ENCODE assay signal across 20 mouse cellular contexts in the genomic region with DNA sequence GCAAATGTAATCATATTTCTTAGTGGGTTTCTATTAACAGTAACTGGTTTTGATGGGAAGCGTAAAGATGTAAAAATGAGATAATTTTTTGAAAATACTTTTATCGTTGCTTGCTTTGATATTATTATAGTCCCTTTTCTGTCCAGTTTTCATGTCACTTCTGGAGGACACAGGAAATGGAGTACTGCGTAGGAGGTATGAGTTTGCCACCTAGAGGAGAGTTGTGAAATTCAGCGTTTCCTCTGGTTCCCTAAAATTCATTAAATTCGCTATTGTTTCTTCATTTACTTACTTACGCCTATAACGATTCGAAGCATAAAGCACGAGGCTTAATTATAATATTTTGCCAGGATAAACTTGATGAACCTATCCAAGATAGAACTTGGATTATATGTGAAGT. TPM values are rescaled to one million over a fixed set of nuclear protein-coding genes. Genes with fewer than 3 reads are reported as not detected.
A peak's percentile ranks its signal among the peaks of the same experiment; 100 is the strongest.
DNase-seq lines count a peak whose midpoint lies in the region; ATAC-seq and TF ChIP-seq lines count a peak whose summit lies in the region.
"Had no signal": no experiment of that assay in that cellular context is flagged by ENCODE, and none has a peak within 500 bp of the region (broad histone marks: within the 10 kb centered on the region; RNA-seq: fewer than 3 reads in every experiment).

No protein-coding gene starts in this region.

- TF ChIP-seq EP300 in heart, adult 2 months (IDR thresholded peaks at IDR 0.05; ENCODE audit: insufficient read depth, low read depth, low read length): no peak
- no peak for TF ChIP-seq EP300 in lung, postnatal 0 days (IDR thresholded peaks at IDR 0.05)
- TF ChIP-seq EP300 in stomach, postnatal 0 days (optimal IDR thresholded peaks at IDR 0.05): no peak

- H3K4me3 ChIP-seq in heart, adult 2 months: no peak overlapping the region
- no peak overlapping the region for H3K4me3 ChIP-seq in heart, embryonic 12.5 days
- no peak overlapping the region for H3K4me3 ChIP-seq in lung, postnatal 0 days (ENCODE audit: low read depth, low read length)
- H3K4me3 ChIP-seq in stomach, postnatal 0 days (ENCODE audit: low read depth, low read length): no peak overlapping the region
- H3K4me3 ChIP-seq: embryonic facial prominence, embryonic 12.5 days; liver, embryonic 15.5 days had no signal

- H3K4me1 ChIP-seq in heart, adult 2 months (ENCODE audit: control insufficient read depth, insufficient read depth, low read length): no peaks in the 10 kb centered on the region
- peaks cover under 1% of the 10 kb centered on the region; the same call in 1 of the 2 replicates for H3K4me1 ChIP-seq in heart, embryonic 12.5 days (replicated peaks)
- no peaks in the 10 kb centered on the region for H3K4me1 ChIP-seq in lung, postnatal 0 days (ENCODE audit: insufficient read depth, low read depth, low read length)
- H3K4me1 ChIP-seq in stomach, postnatal 0 days (replicated peaks; ENCODE audit: control insufficient read depth, insufficient read depth): no peaks in the 10 kb centered on the region
- H3K4me1 ChIP-seq: liver, embryonic 15.5 days had no signal

- H3K4me2 ChIP-seq in heart, embryonic 12.5 days: no peak overlapping the region
- no peak overlapping the region for H3K4me2 ChIP-seq in lung, postnatal 0 days (replicated peaks; ENCODE audit: low read depth, low read length)
- H3K4me2 ChIP-seq in stomach, postnatal 0 days (replicated peaks; ENCODE audit: low read depth): no peak overlapping the region
- H3K4me2 ChIP-seq: embryonic facial prominence, embryonic 12.5 days; liver, embryonic 15.5 days had no signal

- H3K27ac ChIP-seq in heart, adult 2 months: no peak overlapping the region
- no peak overlapping the region for H3K27ac ChIP-seq in heart, embryonic 12.5 days (ENCODE audit: poor library complexity, severe bottlenecking)
- H3K27ac ChIP-seq in lung, postnatal 0 days (ENCODE audit: low read length): no peak overlapping the region
- H3K27ac ChIP-seq in stomach, postnatal 0 days (replicated peaks): no peak overlapping the region
- H3K27ac ChIP-seq: embryonic facial prominence, embryonic 12.5 days; liver, embryonic 15.5 days had no signal

- no peak overlapping the region for H3K9ac ChIP-seq in heart, adult 2 months (ENCODE audit: low read depth, low read length)
- H3K9ac ChIP-seq in heart, embryonic 12.5 days: no peak overlapping the region
- no peak overlapping the region for H3K9ac ChIP-seq in lung, postnatal 0 days (replicated peaks; ENCODE audit: low read depth)
- no peak overlapping the region for H3K9ac ChIP-seq in stomach, postnatal 0 days (ENCODE audit: low read length)
- H3K9ac ChIP-seq: embryonic facial prominence, embryonic 12.5 days; liver, embryonic 15.5 days had no signal

- TF ChIP-seq POLR2A in heart, adult 2 months (IDR thresholded peaks at IDR 0.05; ENCODE audit: insufficient read depth, low read depth, low read length): no peak

- H3K79me2 ChIP-seq in heart, adult 2 months (replicated peaks; ENCODE audit: control insufficient read depth, insufficient read depth, low read length): no peaks in the 10 kb centered on the region

- no peaks in the 10 kb centered on the region for H3K36me3 ChIP-seq in heart, adult 2 months (ENCODE audit: control insufficient read depth, insufficient read depth, low read length)
- H3K36me3 ChIP-seq in heart, embryonic 12.5 days: no peaks in the 10 kb centered on the region
- H3K36me3 ChIP-seq in lung, postnatal 0 days (ENCODE audit: insufficient read depth, low read length): no peaks in the 10 kb centered on the region
- H3K36me3 ChIP-seq in stomach, postnatal 0 days (ENCODE audit: control insufficient read depth, insufficient read depth, low read length): no peaks in the 10 kb centered on the region
- H3K36me3 ChIP-seq: embryonic facial prominence, embryonic 12.5 days; liver, embryonic 15.5 days had no signal

- no peaks in the 10 kb centered on the region for H3K27me3 ChIP-seq in heart, adult 2 months (ENCODE audit: control insufficient read depth, insufficient read depth, low read length)
- H3K27me3 ChIP-seq in heart, embryonic 12.5 days (replicated peaks): peaks cover 3% of the 10 kb centered on the region; the same call in 1 of the 2 replicates
- H3K27me3 ChIP-seq in lung, postnatal 0 days (replicated peaks; ENCODE audit: insufficient read depth, low read length): no peaks in the 10 kb centered on the region
- H3K27me3 ChIP-seq in stomach, postnatal 0 days (ENCODE audit: control insufficient read depth, insufficient read depth, low read length): no peaks in the 10 kb centered on the region
- H3K27me3 ChIP-seq: embryonic facial prominence, embryonic 12.5 days; liver, embryonic 15.5 days had no signal

- H3K9me3 ChIP-seq in heart, embryonic 12.5 days (replicated peaks): no peaks in the 10 kb centered on the region
- H3K9me3 ChIP-seq in lung, postnatal 0 days (ENCODE audit: low read length): no peaks in the 10 kb centered on the region
- no peaks in the 10 kb centered on the region for H3K9me3 ChIP-seq in stomach, postnatal 0 days (ENCODE audit: control insufficient read depth, low read length)
- H3K9me3 ChIP-seq: embryonic facial prominence, embryonic 12.5 days; liver, embryonic 15.5 days had no signal

- WGBS in heart, adult 2 months: 30% methylated on average over 9 of the region's 9 CpGs
- 43% methylated on average over 9 of the region's 9 CpGs for WGBS in heart, embryonic 12.5 days
- 40% methylated on average over 9 of the region's 9 CpGs for WGBS in lung, postnatal 0 days
- WGBS in stomach, postnatal 0 days: 49% methylated on average over 9 of the region's 9 CpGs

- ATAC-seq in heart, embryonic 12.5 days (ENCODE audit: insufficient number of reproducible peaks, low FRiP score): no peak
- no peak for ATAC-seq in lung, postnatal 0 days
- ATAC-seq in stomach, postnatal 0 days (ENCODE audit: low FRiP score, low TSS enrichment): no peak
- no peak for ATAC-seq in monocyte, adult 5-6 weeks (replicated peaks; ENCODE audit: insufficient number of reproducible peaks, low FRiP score, low TSS enrichment, poor library complexity, severe bottlenecking)

- intact Hi-C loops in heart, adult 2 months (cut with DNase I): loop anchor here (1.0 kb wide), 1 partner anchor 44 kb away; no protein-coding TSS in a partner anchor

- no peak for DNase-seq in heart, adult 2 months
- peak; percentile 43 for DNase-seq in lung, postnatal 0 days (ENCODE audit: low spot score)
- DNase-seq in lung, postnatal 10 days: no peak
- peak; percentile 28 for DNase-seq in adipocyte (ENCODE audit: low spot score)
- no peak for DNase-seq in stomach, postnatal 0 days (ENCODE audit: low spot score)
- no peak for DNase-seq in cerebellum, postnatal 14 days
- DNase-seq: adrenal gland, postnatal 14 days; cerebellum, postnatal 36 days; heart, adult 18-20 months; heart, postnatal 36 days; kidney, postnatal 14 days; left cerebral cortex, postnatal 4 days; right cerebral cortex, postnatal 25 days; thymus, postnatal 25 days had no signal

- TF ChIP-seq CTCF in heart, adult 2 months (IDR thresholded peaks at IDR 0.05): peak; percentile 68
- peak; percentile 56 for TF ChIP-seq CTCF in lung, postnatal 0 days (IDR thresholded peaks at IDR 0.05)
- TF ChIP-seq CTCF in stomach, postnatal 0 days (IDR thresholded peaks at IDR 0.05; ENCODE audit: low read depth): peak; percentile 62

RNA-seq across cellular contexts. Expression of gene Cdkn2b, which starts 43.1 kb away (rescaled TPM):
- under 1 TPM; 0.39 to 0.59 TPM for total RNA-seq in heart, adult 2 months (2021)
- 0.53 and 0.94 TPM in 2 replicates for polyA plus RNA-seq in heart, adult 2 months (2012; rRNA removed)
- polyA plus RNA-seq in heart, embryonic 12.5 days (2016; fragmentation: Nextera tagmentation; extraction: Ambion mirVana): 1.8 and 2.7 TPM in 2 replicates
- polyA plus RNA-seq in lung, postnatal 0 days (2015; fragmentation: Nextera tagmentation; extraction: Ambion mirVana): 92.2 and 108 TPM in 2 replicates
- polyA plus RNA-seq in stomach, postnatal 0 days (2015; fragmentation: Nextera tagmentation; extraction: Ambion mirVana): 26.9 and 29.0 TPM in 2 replicates
- total RNA-seq in monocyte, adult 5-6 weeks (2017): 0.49 TPM in 1 of 3 replicates, not detected in the others
- total RNA-seq: megakaryocyte-erythroid progenitor cell, adult 5-6 weeks had no signal
- polyA plus RNA-seq: liver, embryonic 15.5 days had no signal

RNA-seq across cellular contexts. Expression of gene Cdkn2a, which starts 59.5 kb away (rescaled TPM):
- not detected for total RNA-seq in heart, adult 2 months (2021)
- 0.31 and 0.47 TPM in 2 replicates for polyA plus RNA-seq in heart, adult 2 months (2012; rRNA removed)
- polyA plus RNA-seq in heart, embryonic 12.5 days (2016; fragmentation: Nextera tagmentation; extraction: Ambion mirVana): not detected in 2 replicates
- not detected in 2 replicates for polyA plus RNA-seq in lung, postnatal 0 days (2015; fragmentation: Nextera tagmentation; extraction: Ambion mirVana)
- 0.11 TPM in 1 of 2 replicates, not detected in the other for polyA plus RNA-seq in stomach, postnatal 0 days (2015; fragmentation: Nextera tagmentation; extraction: Ambion mirVana)
- not detected in 3 replicates for total RNA-seq in monocyte, adult 5-6 weeks (2017)
- total RNA-seq: heart, postnatal 36 days; megakaryocyte-erythroid progenitor cell, adult 5-6 weeks had no signal
- polyA plus RNA-seq: embryonic facial prominence, embryonic 12.5 days; intestine, embryonic 14.5 days; liver, embryonic 15.5 days had no signal

Comparison
In these comparisons a context has a peak if more than half of its experiments do, and no peak if none do; other contexts are left out.
1. DNase-seq: peak in lung, postnatal 0 days (single experiment) and adipocyte (single experiment); none in heart, adult 2 months (0 of 2), lung, postnatal 10 days (single experiment), stomach, postnatal 0 days (single experiment) and cerebellum, postnatal 14 days (0 of 2).
2. Peak in every context shown above with its lines, with median percentiles within 50 percentile points of each other: CTCF ChIP-seq.